Mouse (Mus musculus) brain, embryonic 14.5 days (tissue): ENCODE measurements around the gene 4933430I17Rik.
"Not testable (repeated sequence)": the region's sequence is repeated elsewhere in the genome, so short reads cannot be mapped to it uniquely, and the experiment has no call there.

Experiments
- CTCF ChIP-seq: fragments of 200-500 bp; IDR thresholded peaks from 2 replicates; pipeline ENCODE4 v1.5.1; 2012; ENCODE audit warnings: inconsistent platforms, mild to moderate bottlenecking, moderate library complexity, borderline replicate concordance; ENCODE audit not compliant: insufficient read depth, insufficient read length; ENCODE audit errors: extremely low read depth
- POLR2A ChIP-seq: fragments of 200-500 bp; IDR thresholded peaks from 2 replicates; pipeline ENCODE4 v1.6.1; 2012; ENCODE audit warnings: mild to moderate bottlenecking, inconsistent platforms, borderline replicate concordance; ENCODE audit not compliant: poor library complexity, insufficient read depth, insufficient read length, severe bottlenecking; ENCODE audit errors: extremely low read depth

DNA sequence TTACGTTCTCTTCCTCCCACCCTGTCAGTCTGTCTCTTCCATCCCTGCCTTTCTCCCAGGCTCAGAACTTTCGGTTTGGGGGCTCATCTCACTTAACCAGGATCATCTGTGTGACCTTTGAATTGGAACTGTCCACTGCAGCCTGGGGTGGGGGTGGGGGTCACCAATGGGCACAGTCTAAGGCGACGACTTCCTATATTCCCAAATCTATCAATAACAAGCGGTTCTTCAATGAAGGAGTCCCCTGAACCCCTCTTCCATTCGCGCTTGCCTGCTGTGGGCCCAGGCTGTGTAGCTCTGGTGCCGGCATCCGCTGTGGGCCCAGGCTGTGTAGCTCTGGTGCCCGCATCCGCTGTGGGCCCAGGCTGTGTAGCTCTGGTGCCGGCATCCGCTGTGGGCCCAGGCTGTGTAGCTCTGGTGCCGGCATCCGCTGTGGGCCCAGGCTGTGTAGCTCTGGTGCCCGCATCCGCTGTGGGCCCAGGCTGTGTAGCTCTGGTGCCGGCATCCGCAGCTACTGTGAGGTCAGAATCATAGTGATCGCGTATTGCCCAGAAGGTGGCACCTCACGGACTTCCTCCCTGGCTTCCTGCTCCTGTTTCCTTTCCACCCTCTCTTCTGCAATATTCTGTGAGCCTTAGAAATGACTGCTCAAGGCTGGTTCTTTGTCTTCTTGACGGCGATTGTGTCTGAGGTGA is 68.5 kb downstream of the 4933430I17Rik start:
- not testable (repeated sequence) for TF ChIP-seq POLR2A, CTCF
